Mouse (Mus musculus) C2C12 (cell line): ENCODE measurements around the gene Exo5.

Experiments used
- CTCF ChIP-seq: IDR thresholded peaks from one replicate; pipeline ENCODE4 v1.5.1; 2011; ENCODE audit not compliant: control insufficient read depth, insufficient read depth, insufficient read length
- USF1 ChIP-seq: IDR thresholded peaks from one replicate; pipeline ENCODE4 v1.6.1; 2011; ENCODE audit warnings: low read depth, mild to moderate bottlenecking, control low read depth, moderate library complexity

DNA sequence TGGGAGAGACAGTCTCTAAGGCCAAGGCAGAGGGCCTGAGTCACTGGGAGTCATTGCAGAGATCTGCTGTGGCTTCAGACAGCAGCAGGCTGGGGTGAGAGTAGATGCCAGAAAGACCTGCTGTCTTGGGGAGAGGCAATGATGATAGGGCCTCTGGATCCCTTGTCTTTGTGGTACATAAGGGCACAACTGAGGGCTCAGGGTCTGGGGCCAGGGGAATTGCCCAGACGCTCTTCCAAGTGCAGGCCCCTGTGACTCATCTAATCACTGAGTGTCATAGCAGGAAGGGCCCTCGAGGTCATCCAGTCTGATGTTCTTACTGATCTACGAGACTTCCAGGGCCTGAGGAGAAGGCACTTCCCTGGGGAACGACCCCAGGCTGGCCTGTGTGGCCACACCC lies 45.4 kb downstream of the Exo5 start:
- TF ChIP-seq USF1 (no peak), CTCF (no peak)
